ENCODE assay signal across 11 mouse cellular contexts in the genomic region with DNA sequence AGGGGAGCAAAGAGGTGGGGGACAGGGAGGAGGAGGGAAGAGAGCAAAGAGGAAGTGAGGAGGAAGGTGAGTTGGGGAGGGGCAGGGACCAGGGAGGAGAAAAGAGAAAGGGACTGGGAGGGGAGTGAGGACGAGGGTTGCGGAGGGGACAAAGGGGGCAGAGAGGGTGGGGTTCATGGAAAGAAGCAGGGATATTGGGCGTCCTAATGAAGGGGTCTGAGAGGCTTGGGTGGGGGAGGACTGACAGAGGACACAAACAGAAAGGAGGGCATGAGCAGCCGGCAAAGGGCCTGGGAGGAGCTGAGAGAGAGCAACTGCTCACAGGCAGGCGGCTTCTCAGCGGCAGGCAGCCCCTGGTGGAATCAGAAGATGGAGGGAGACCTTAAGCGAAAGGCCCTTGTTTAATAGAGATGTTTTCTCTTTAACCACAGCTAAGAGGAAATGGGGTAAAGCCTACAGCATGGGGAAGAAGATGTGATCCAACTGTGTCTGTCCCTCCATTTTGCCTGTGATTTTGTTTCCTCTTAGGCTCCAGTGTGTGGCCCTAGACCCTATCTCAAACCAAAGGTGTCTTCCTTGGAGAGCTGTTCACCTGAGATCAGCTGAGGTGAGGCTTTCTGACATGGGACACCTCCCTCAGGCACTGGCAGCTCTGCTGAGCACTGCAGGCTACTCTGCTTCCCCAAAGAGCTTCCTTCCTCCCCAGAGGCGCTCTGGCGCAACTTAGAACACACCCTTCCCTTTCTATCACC.
A peak's percentile ranks its signal among the peaks of the same experiment; 100 is the strongest.
DNase-seq lines count a peak whose midpoint lies in the region; ATAC-seq and TF ChIP-seq lines count a peak whose summit lies in the region.
"Had no signal": no experiment of that assay in that cellular context is flagged by ENCODE, and none has a peak within 500 bp of the region (broad histone marks: within the 10 kb centered on the region; RNA-seq: fewer than 3 reads in every experiment).

No protein-coding gene starts in this region.

- in situ Hi-C loops in ES-E14 (cut with MboI; ENCODE audit: low sequenced_read_pairs in 2 of 2, unreplicated experiment in 2 of 2) = no loop called here

- no peaks in the 10 kb centered on the region for H3K9me3 ChIP-seq in ES-E14 (ENCODE audit: control insufficient read depth, insufficient read depth, low read depth, low read length)
- H3K9me3 ChIP-seq in liver, embryonic 12.5 days (replicated peaks) = no peaks in the 10 kb centered on the region

- intact Hi-C loops in gastrocnemius, postnatal 36 days (cut with DNase I) = no loop called here
- intact Hi-C loops in left cerebral cortex, postnatal 25 days (cut with DNase I) = no loop called here

- no peaks in the 10 kb centered on the region for H3K36me3 ChIP-seq in ES-E14 (ENCODE audit: control insufficient read depth, insufficient read depth, low read length, poor library complexity, severe bottlenecking)
- no peaks in the 10 kb centered on the region for H3K36me3 ChIP-seq in liver, embryonic 12.5 days

- WGBS in liver, embryonic 12.5 days (ENCODE audit: insufficient replicate concordance) = 38% methylated on average over 9 of the region's 9 CpGs

- peak overlapping the region; percentile 42 for H3K4me2 ChIP-seq in liver, embryonic 12.5 days

- peak overlapping the region; percentile 18; the same call in 1 of the 2 replicates for H3K9ac ChIP-seq in ES-E14 (ENCODE audit: insufficient read depth, low read depth, low read length, poor library complexity, severe bottlenecking)
- H3K9ac ChIP-seq in liver, embryonic 12.5 days = no peak overlapping the region

- 0 out of 2 replicates have a peak overlapping the region, but pooled peaks have one; percentile 40 for H3K27ac ChIP-seq in ES-E14 (ENCODE audit: insufficient read depth, low read depth, low read length, poor library complexity, severe bottlenecking)
- H3K27ac ChIP-seq in liver, embryonic 12.5 days = no peak overlapping the region

- DNase-seq in kidney, adult 18-20 months = peak; percentile 35
- no peak for DNase-seq in kidney, postnatal 10 days
- no peak for DNase-seq in ES-E14 (ENCODE audit: low read depth, low spot score)
- DNase-seq in spleen, postnatal 4 days (ENCODE audit: low spot score in 2 of 2) = peak; percentile 49 to 75
- DNase-seq in gastrocnemius, postnatal 36 days = no peak
- DNase-seq in left cerebral cortex, postnatal 25 days (ENCODE audit: low spot score in 2 of 2) = no peak
- no peak for DNase-seq in adrenal gland, adult 8-10 months
- DNase-seq: embryo, embryonic 11 days; lung, postnatal 14 days had no signal

- H3K4me3 ChIP-seq in ES-E14 (ENCODE audit: insufficient read depth in 1 of 2, low read depth in 1 of 2, low read length in 2 of 2, poor library complexity in 1 of 2, severe bottlenecking in 1 of 2) = peak overlapping the region; percentile 7 to 10; a peak in 1 of 4 replicates
- no peak overlapping the region for H3K4me3 ChIP-seq in liver, embryonic 12.5 days

- peaks cover 10 to 37% of the 10 kb centered on the region in 2 experiments for H3K4me1 ChIP-seq in ES-E14 (ENCODE audit: control insufficient read depth in 2 of 2, insufficient read depth in 2 of 2, low read length in 2 of 2, poor library complexity in 1 of 2)
- H3K4me1 ChIP-seq in liver, embryonic 12.5 days = peaks cover 39% of the 10 kb centered on the region

- H3K27me3 ChIP-seq in liver, embryonic 12.5 days (replicated peaks) = 0 out of 2 replicates have a peak, but pooled peaks cover 3% of the 10 kb centered on the region

- ATAC-seq in liver, embryonic 12.5 days = peak; percentile 44
- ATAC-seq: forebrain, embryonic 16.5 days had no signal

TF ChIP-seq in ES-E14, 5 proteins besides CTCF, POLR2A, EP300 and RAD21:
- no peak for TF ChIP-seq ZNF384 (IDR thresholded peaks at IDR 0.05; ENCODE audit: low read depth, low read length)
- no peak for TF ChIP-seq HCFC1 (IDR thresholded peaks at IDR 0.05; ENCODE audit: borderline replicate concordance, insufficient read depth, low read length)
- no peak for TF ChIP-seq ZC3H11A (IDR thresholded peaks at IDR 0.05; ENCODE audit: borderline replicate concordance, low read depth, low read length)
- TF ChIP-seq CHD2 (IDR thresholded peaks at IDR 0.05; ENCODE audit: low read depth, low read length) = no peak
- TF ChIP-seq MAFK (IDR thresholded peaks at IDR 0.05; ENCODE audit: insufficient read depth, low read depth, low read length) = no peak

Comparison
In these comparisons a context has a peak if more than half of its experiments do, and no peak if none do; other contexts are left out.
1. DNase-seq: peak in kidney, adult 18-20 months (single experiment) and spleen, postnatal 4 days (2 of 2); none in kidney, postnatal 10 days (single experiment), ES-E14 (single experiment), gastrocnemius, postnatal 36 days (0 of 2), left cerebral cortex, postnatal 25 days (0 of 2) and adrenal gland, adult 8-10 months (single experiment).